Mouse (Mus musculus) forebrain, embryonic 15.5 days (tissue): Measurements from ENCODE around the gene Vmn2r95. TPM values are rescaled to one million over a fixed set of nuclear protein-coding genes. Genes with fewer than 3 reads are reported as not detected.
"Not testable (repeated sequence)": the region's sequence is repeated elsewhere in the genome, so short reads cannot be mapped to it uniquely, and the experiment has no call there.

Source experiments
- ATAC-seq: fragments of 200-750 bp; cut with Nextera tagmentation; replicated peaks from 2 replicates; pipeline ENCODE4 v1.8.0; 2017; ENCODE audit warnings: mild to moderate bottlenecking, moderate TSS enrichment, moderate library complexity
- H3K27ac ChIP-seq: fragments of 300-500 bp; sonication (generic); replicated peaks from 2 replicates; pipeline ENCODE4 v1.5.1; 2015; ENCODE audit warnings: mild to moderate bottlenecking, inconsistent platforms
- H3K27me3 ChIP-seq: fragments of 300-500 bp; sonication (generic); 2 replicates; pipeline ENCODE4 v1.6.1; 2015; ENCODE audit warnings: inconsistent platforms
- H3K36me3 ChIP-seq: fragments of 300-500 bp; sonication (generic); 2 replicates; pipeline ENCODE4 v1.6.1; 2015; ENCODE audit warnings: mild to moderate bottlenecking, inconsistent platforms
- H3K4me1 ChIP-seq: fragments of 300-500 bp; sonication (generic); 2 replicates; pipeline ENCODE4 v1.6.1; 2015; ENCODE audit warnings: inconsistent platforms
- H3K4me2 ChIP-seq: fragments of 300-500 bp; sonication (generic); replicated peaks from 2 replicates; pipeline ENCODE4 v1.6.1; 2015; ENCODE audit warnings: mild to moderate bottlenecking, inconsistent platforms
- H3K4me3 ChIP-seq: fragments of 300-500 bp; sonication (generic); 2 replicates; pipeline ENCODE4 v1.5.1; 2015; ENCODE audit warnings: mild to moderate bottlenecking, inconsistent platforms
- H3K9ac ChIP-seq: fragments of 300-500 bp; sonication (generic); replicated peaks from 2 replicates; pipeline ENCODE4 v1.6.1; 2015; ENCODE audit warnings: mild to moderate bottlenecking, inconsistent platforms
- H3K9me3 ChIP-seq: fragments of 300-500 bp; sonication (generic); 2 replicates; pipeline ENCODE4 v1.6.1; 2016; ENCODE audit warnings: inconsistent platforms
- whole genome bisulfite sequencing: fragments of 180-500 bp; shearing (Covaris S2); methylation state at CpG from one replicate; pipeline ENCODE4 v1.1.7; 2015; ENCODE audit warnings: mixed read lengths; 5-methylcytosine and 5-hydroxymethylcytosine counted together
- polyA plus RNA-seq: library from polyadenylated mRNA; unstranded; fragments of >200 nt; fragmentation: Nextera tagmentation; extraction: Ambion mirVana; gene quantifications from 2 replicates; pipeline ENCODE4 v1.2.1, GENCODE M21; 2015

Gene Vmn2r95
- 0.01 TPM in 1 of 2 replicates, not detected in the other for polyA plus RNA-seq

DNA sequence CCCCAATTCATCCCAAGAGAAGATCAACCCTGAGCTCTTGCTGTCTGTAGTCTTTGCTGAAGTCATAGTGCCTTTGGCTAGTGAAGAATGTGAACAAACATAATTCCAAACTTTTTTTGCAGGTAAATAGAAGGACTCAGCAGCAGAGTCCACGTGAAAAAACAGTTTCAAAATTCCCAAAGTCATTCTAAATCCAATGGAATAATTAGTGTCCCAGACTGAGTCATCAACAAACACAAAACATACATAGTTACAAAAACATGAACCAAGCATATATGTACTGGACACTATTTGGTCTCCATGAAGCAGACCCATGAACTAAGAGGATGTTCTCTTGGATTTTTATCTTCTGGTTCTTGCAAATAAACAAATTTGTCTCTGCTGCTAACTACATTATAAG lies at the start of gene Vmn2r95:
Gene Vmn2r95, plus strand, starts transcription at position 301 of the 400 bp plus-strand sequence.
- Histone ChIP-seq H3K9me3 (peaks cover 6% of the 10 kb centered on the region; the same call in 1 of the 2 replicates), H3K27me3 (no peaks in the 10 kb centered on the region), H3K4me1 (no peaks in the 10 kb centered on the region), H3K36me3 (no peaks in the 10 kb centered on the region), H3K4me3 (no peak within 1 kb of the TSS), H3K9ac (no peak within 1 kb of the TSS), H3K4me2 (no peak within 1 kb of the TSS), H3K27ac (no peak within 1 kb of the TSS)
- ATAC-seq = no peak
- WGBS = 23% methylated on average over 1 of the region's 1 CpGs

DNA sequence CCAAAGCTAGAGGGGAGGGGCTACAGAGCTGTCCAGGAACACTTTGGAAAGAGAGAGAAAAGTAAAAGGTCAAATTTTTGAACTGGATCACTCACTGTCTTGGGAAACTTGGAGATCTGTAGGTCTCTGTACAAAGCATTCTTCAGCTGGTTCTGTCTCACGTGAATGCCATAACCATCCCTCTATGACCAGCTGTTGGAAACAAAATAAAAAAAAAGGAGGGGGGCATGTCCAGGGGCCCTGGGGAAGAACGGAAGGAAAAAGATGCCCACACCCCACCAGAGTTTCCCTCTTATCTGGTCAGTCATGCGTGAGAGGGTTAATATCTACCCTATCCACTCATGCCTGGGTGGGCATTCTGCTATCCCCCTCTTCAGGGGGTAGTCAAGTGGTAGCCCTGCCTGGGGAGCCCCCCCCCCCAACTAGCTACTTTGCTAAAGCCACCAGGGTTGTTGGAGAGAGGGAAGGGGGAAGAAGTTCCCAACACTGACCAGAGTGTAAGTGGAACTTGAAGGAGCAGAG lies 31.8 kb downstream of the Vmn2r95 start:
- WGBS = 82% methylated on average over 3 of the region's 3 CpGs
- Histone ChIP-seq H3K4me1 (no peaks in the 10 kb centered on the region), H3K4me2 (no peak overlapping the region), H3K27ac (no peak overlapping the region), H3K9me3 (peaks cover 9% of the 10 kb centered on the region; the same call in 1 of the 2 replicates), H3K4me3 (no peak overlapping the region), H3K9ac (no peak overlapping the region), H3K36me3 (no peaks in the 10 kb centered on the region), H3K27me3 (no peaks in the 10 kb centered on the region)
- no peak for ATAC-seq

DNA sequence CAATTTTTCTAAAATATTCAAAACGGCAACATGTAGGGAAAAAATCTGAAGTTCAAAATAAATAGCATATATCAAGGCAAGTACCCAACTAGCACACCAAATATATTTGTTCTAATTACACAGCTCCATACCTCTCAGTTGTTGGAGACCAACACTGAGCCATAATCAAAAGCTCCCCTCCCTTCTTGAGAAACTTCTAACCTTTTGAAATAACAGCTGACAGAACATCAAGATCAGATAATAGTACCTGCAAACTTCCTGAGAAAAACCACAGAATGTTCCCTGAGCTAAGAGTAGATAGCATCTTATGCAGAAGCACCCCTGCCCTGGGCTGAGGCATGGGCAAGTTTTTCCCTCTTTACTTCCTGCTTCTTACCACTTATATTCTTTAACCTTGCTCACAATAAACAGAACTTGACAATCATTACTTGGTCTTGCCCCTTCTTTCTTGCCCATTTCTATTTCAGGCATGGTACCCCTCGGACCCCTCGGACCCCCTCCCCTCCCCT lies 34.3 kb downstream of the Vmn2r95 start:
- not testable (repeated sequence) for H3K27me3 ChIP-seq, H3K4me3 ChIP-seq, H3K9ac ChIP-seq, H3K4me2 ChIP-seq, H3K36me3 ChIP-seq, ATAC-seq, H3K4me1 ChIP-seq, H3K27ac ChIP-seq
- peaks cover 16% of the 10 kb centered on the region for H3K9me3 ChIP-seq
- 93% methylated on average over 3 of the region's 3 CpGs for WGBS

DNA sequence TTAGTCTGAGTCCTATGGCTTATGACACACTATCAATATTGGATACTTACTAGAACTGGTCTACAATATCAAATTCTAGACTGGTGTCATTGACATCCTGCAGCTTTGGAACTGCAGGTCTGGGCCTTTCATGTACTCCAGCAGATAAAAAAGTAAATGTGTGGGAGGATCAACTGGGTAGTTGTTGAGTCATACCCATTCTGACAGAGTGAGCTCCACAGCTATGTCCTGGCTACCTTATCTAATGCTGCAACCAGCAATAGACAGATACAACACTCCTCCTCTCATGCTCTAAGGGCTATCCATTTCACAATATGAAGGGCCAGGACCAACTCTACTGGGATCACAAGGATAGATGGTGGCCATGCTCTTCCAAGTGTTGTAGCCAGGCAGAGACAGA lies 38.8 kb downstream of the Vmn2r95 start:
- Histone ChIP-seq H3K4me3 (no peak overlapping the region), H3K36me3 (no peaks in the 10 kb centered on the region), H3K9ac (no peak overlapping the region), H3K4me2 (no peak overlapping the region), H3K4me1 (no peaks in the 10 kb centered on the region), H3K27ac (no peak overlapping the region), H3K27me3 (no peaks in the 10 kb centered on the region), H3K9me3 (peaks cover 10% of the 10 kb centered on the region)
- ATAC-seq = no peak

DNA sequence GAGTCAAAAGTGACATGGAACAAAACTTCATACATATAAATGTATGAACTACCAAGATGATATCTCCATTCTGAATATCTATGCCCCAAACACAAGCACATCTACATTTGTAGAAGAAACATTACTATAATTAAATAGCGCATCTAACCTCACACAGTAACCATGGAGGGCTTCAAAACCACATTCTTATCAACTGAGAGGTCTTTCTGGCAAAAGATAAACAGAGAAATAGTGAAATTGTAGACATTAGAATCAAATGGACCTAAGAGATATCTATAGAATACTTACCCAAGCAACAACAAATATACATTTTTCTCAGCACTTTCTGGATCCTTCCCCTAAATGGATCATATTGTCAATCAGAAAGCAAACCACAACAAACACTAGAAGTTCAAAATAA lies 56.0 kb downstream of the Vmn2r95 start:
- WGBS = 58% methylated on average over 1 of the region's 1 CpGs
- no peak for ATAC-seq

More for the DNA sequence above, 56.0 kb downstream of the Vmn2r95 start:
- H3K27me3 ChIP-seq = no peaks in the 10 kb centered on the region
- H3K4me1 ChIP-seq = no peaks in the 10 kb centered on the region
- no peak overlapping the region for H3K4me2 ChIP-seq
- no peak overlapping the region for H3K27ac ChIP-seq
- no peaks in the 10 kb centered on the region for H3K36me3 ChIP-seq
- no peak overlapping the region for H3K4me3 ChIP-seq
- H3K9me3 ChIP-seq = peaks cover 15% of the 10 kb centered on the region; the same call in 1 of the 2 replicates
- no peak overlapping the region for H3K9ac ChIP-seq

Other genes with a start within 250 kb of the Vmn2r95 start
- gene Vmn2r94, start 146.3 kb upstream of the Vmn2r95 start, polyA plus RNA-seq = not detected in 2 replicates
- gene Vmn2r93, start 126.0 kb upstream of the Vmn2r95 start, polyA plus RNA-seq = not detected in 2 replicates
- gene Vmn2r96, start 149.1 kb downstream of the Vmn2r95 start, polyA plus RNA-seq = not detected in 2 replicates